Mouse (Mus musculus): ENCODE results near the gene Rmnd5b.

The Rmnd5b gene

GRCm38 (mm10) chr11:51591168-51591567, 44.5 kb downstream of the Rmnd5b start:
- DNase-seq (ENCODE audit: extremely low spot score) = no peak

GRCm38 (mm10) chr11:51590002-51590401, 45.7 kb downstream of the Rmnd5b start:
- no peak for DNase-seq (ENCODE audit: extremely low spot score)

GRCm38 (mm10) chr11:51588833-51589232, 46.9 kb downstream of the Rmnd5b start:
- DNase-seq (ENCODE audit: extremely low spot score) = no peak

- DNase-seq (ENCODE audit: extremely low spot score) = no peak
These were observed 48.6 kb downstream of the Rmnd5b start for GRCm38 (mm10) chr11:51587059-51587458.

GRCm38 (mm10) chr11:51586411-51586810, 49.3 kb downstream of the Rmnd5b start:
- no peak for DNase-seq (ENCODE audit: extremely low spot score)

GRCm38 (mm10) chr11:51585608-51586252, 50.0 kb downstream of the Rmnd5b start:
- no peak for DNase-seq (ENCODE audit: extremely low spot score)

GRCm38 (mm10) chr11:51584431-51585248, 51.1 kb downstream of the Rmnd5b start, which contains the start of gene Phykpl:
Gene Phykpl, plus strand, starts transcription at chr11:51584757.
- peak; percentile 99 for DNase-seq (ENCODE audit: extremely low spot score)

- DNase-seq (ENCODE audit: extremely low spot score) = no peak
These were observed 51.7 kb downstream of the Rmnd5b start for GRCm38 (mm10) chr11:51584057-51584430.

GRCm38 (mm10) chr11:51582713-51583112, 53.0 kb downstream of the Rmnd5b start:
- DNase-seq (ENCODE audit: extremely low spot score) = peak; percentile 85

GRCm38 (mm10) chr11:51579024-51579423, 56.7 kb downstream of the Rmnd5b start:
- DNase-seq (ENCODE audit: extremely low spot score) = no peak

GRCm38 (mm10) chr11:51577587-51577986, 58.1 kb downstream of the Rmnd5b start:
- DNase-seq (ENCODE audit: extremely low spot score) = no peak

- DNase-seq (ENCODE audit: extremely low spot score) = no peak
These were observed 59.2 kb downstream of the Rmnd5b start for GRCm38 (mm10) chr11:51576454-51576853.
